Mouse (Mus musculus): Measurements from ENCODE around the gene Drc7. TPM values are rescaled to one million over a fixed set of nuclear protein-coding genes. Genes with fewer than 3 reads are reported as not detected.

The Drc7 gene
- polyA plus RNA-seq, 1 experiment from 2014 or later: 2.4 TPM

- no peak overlapping the region for H3K27ac ChIP-seq (replicated peaks)
- no peak overlapping the region for H3K4me3 ChIP-seq (replicated peaks)
- ATAC-seq (ENCODE audit: insufficient number of reproducible peaks, low FRiP score, low TSS enrichment, low read depth): no peak
- H3K9me3 ChIP-seq (replicated peaks): no peaks in the 10 kb centered on the region
- no peak overlapping the region for H3K4me2 ChIP-seq (replicated peaks)
- no peak overlapping the region for H3K9ac ChIP-seq
- 57% methylated on average over 6 of the region's 6 CpGs for WGBS
- H3K4me1 ChIP-seq: no peaks in the 10 kb centered on the region
- no peaks in the 10 kb centered on the region for H3K36me3 ChIP-seq
- no peaks in the 10 kb centered on the region for H3K27me3 ChIP-seq
These were observed 5.1 kb downstream of the Drc7 start for GRCm38 (mm10) chr8:95059812-95060533.

DNA sequence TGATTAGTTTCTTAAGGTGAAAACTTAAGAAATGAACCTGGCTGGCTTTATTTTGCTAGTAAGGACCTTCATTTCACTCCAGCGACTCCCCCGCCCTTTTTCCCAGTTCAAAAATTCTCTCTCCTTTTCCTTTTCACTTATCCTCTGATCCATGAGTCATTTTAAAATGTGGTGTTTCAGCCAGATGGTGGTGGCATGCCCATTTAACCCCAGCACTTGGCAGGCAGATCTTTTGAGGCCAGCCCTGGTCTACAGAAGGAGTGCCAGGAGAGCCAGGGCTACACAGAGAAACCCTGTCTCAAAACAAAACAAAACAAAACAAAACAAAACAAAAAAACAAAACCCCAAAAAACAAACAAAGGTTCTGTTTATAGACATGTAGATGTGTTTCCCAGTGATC, 9.6 kb downstream of the Drc7 start:
- 83% methylated on average over 2 of the region's 2 CpGs for WGBS
- H3K4me2 ChIP-seq (replicated peaks): no peak overlapping the region
- no peaks in the 10 kb centered on the region for H3K4me1 ChIP-seq
- H3K9me3 ChIP-seq (replicated peaks): no peaks in the 10 kb centered on the region
- H3K9ac ChIP-seq: no peak overlapping the region
- no peaks in the 10 kb centered on the region for H3K36me3 ChIP-seq
- ATAC-seq (ENCODE audit: insufficient number of reproducible peaks, low FRiP score, low TSS enrichment, low read depth): no peak
- H3K27me3 ChIP-seq: no peaks in the 10 kb centered on the region
- no peak overlapping the region for H3K27ac ChIP-seq (replicated peaks)
- no peak overlapping the region for H3K4me3 ChIP-seq (replicated peaks)

GRCm38 (mm10) chr8:95067582-95067981, 12.7 kb downstream of the Drc7 start:
- no peaks in the 10 kb centered on the region for H3K9me3 ChIP-seq (replicated peaks)
- H3K4me1 ChIP-seq: no peaks in the 10 kb centered on the region
- ATAC-seq (ENCODE audit: insufficient number of reproducible peaks, low FRiP score, low TSS enrichment, low read depth): no peak
- H3K9ac ChIP-seq: no peak overlapping the region
- no peak overlapping the region for H3K4me2 ChIP-seq (replicated peaks)
- H3K27ac ChIP-seq (replicated peaks): no peak overlapping the region
- 37% methylated on average over 3 of the region's 3 CpGs for WGBS
- no peaks in the 10 kb centered on the region for H3K36me3 ChIP-seq
- H3K4me3 ChIP-seq (replicated peaks): no peak overlapping the region
- H3K27me3 ChIP-seq: no peaks in the 10 kb centered on the region

DNA sequence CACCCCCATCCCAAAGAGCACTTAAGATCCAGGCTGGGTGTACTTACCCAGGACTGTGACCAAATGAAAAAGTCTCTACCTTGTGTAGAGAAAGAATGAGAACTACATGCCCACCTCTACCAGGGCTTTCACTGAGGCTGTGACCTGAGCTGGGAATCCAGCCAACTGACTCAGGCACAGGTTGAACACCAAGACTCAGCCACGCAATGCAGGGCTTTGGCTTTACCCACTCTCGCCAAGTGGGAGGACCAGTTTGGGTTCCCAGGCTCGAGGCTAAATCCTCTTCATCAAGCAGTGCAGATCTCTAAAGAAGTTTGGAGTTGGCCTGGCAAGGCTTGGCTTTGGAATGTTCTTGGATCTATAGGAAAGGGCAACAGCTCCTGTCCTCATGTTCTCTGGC, 20.6 kb downstream of the Drc7 start:
- WGBS: 63% methylated on average over 3 of the region's 3 CpGs
- H3K9me3 ChIP-seq (replicated peaks): no peaks in the 10 kb centered on the region
- ATAC-seq (ENCODE audit: insufficient number of reproducible peaks, low FRiP score, low TSS enrichment, low read depth): no peak

DNA sequence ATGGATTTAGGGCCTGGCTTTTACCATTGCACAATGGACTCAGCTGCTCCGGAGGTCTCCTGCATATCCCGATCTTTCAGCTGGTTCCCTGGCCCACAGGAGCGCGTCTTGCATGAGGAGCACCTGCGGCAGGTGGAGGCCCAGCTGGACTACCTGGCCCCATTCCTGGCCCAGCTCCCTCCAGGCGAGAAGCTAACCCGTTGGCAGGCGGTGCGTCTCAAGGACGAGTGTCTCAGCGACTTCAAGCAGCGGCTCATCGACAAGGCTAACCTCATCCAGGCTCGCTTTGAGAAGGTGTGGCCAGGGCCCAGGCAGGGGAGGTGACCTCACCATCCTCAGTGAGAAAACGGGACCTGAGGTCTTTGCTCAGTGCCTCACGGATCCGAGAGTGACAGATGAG, 21.2 kb downstream of the Drc7 start:
- Histone ChIP-seq H3K4me2 (replicated peaks) (no peak overlapping the region), H3K4me3 (replicated peaks) (no peak overlapping the region), H3K4me1 (0 out of 2 replicates have a peak, but pooled peaks cover 3% of the 10 kb centered on the region), H3K36me3 (no peaks in the 10 kb centered on the region), H3K9me3 (replicated peaks) (no peaks in the 10 kb centered on the region), H3K9ac (no peak overlapping the region), H3K27ac (replicated peaks) (no peak overlapping the region), H3K27me3 (no peaks in the 10 kb centered on the region)
- 75% methylated on average over 17 of the region's 17 CpGs for WGBS
- no peak for ATAC-seq (ENCODE audit: insufficient number of reproducible peaks, low FRiP score, low TSS enrichment, low read depth)

More for the DNA sequence above, 20.6 kb downstream of the Drc7 start:
- Histone ChIP-seq H3K4me2 (replicated peaks) (no peak overlapping the region), H3K27me3 (no peaks in the 10 kb centered on the region), H3K4me3 (replicated peaks) (no peak overlapping the region), H3K4me1 (0 out of 2 replicates have a peak, but pooled peaks cover 3% of the 10 kb centered on the region), H3K36me3 (no peaks in the 10 kb centered on the region), H3K9ac (no peak overlapping the region), H3K27ac (replicated peaks) (no peak overlapping the region)

GRCm38 (mm10) chr8:95078055-95078454, 23.2 kb downstream of the Drc7 start:
- no peak overlapping the region for H3K4me3 ChIP-seq (replicated peaks)
- ATAC-seq (ENCODE audit: insufficient number of reproducible peaks, low FRiP score, low TSS enrichment, low read depth): no peak
- no peaks in the 10 kb centered on the region for H3K27me3 ChIP-seq
- no peak overlapping the region for H3K27ac ChIP-seq (replicated peaks)
- H3K4me2 ChIP-seq (replicated peaks): no peak overlapping the region
- no peaks in the 10 kb centered on the region for H3K9me3 ChIP-seq (replicated peaks)
- peaks cover 15% of the 10 kb centered on the region for H3K4me1 ChIP-seq
- H3K36me3 ChIP-seq: 0 out of 2 replicates have a peak, but pooled peaks cover 3% of the 10 kb centered on the region
- WGBS: 85% methylated on average over 3 of the region's 3 CpGs
- no peak overlapping the region for H3K9ac ChIP-seq

DNA sequence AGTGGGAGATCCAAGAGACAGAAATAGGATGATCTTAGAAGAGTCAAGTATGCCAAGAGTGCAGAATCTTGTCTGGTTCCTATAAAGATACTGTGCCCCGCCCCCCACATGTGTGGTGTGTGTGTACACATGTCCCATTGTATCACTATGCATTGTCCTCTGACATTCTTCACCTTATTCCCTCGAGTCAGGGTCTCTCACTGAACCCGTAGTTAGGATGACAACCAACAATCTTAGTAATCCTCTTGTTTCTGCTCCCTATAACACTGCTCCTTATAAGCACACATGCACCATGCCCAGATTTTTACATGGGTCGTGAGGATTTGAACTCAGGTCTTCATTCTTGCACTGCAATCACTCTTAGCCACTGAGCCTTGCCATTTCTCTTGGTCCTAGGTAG, 24.4 kb downstream of the Drc7 start:
- no peak overlapping the region for H3K27ac ChIP-seq (replicated peaks)
- no peak overlapping the region for H3K9ac ChIP-seq
- H3K9me3 ChIP-seq (replicated peaks): no peaks in the 10 kb centered on the region
- 88% methylated on average over 4 of the region's 4 CpGs for WGBS
- H3K4me2 ChIP-seq (replicated peaks): no peak overlapping the region
- no peaks in the 10 kb centered on the region for H3K27me3 ChIP-seq
- peaks cover 15% of the 10 kb centered on the region for H3K4me1 ChIP-seq
- no peak overlapping the region for H3K4me3 ChIP-seq (replicated peaks)
- peaks cover 4% of the 10 kb centered on the region; the same call in 1 of the 2 replicates for H3K36me3 ChIP-seq
- ATAC-seq (ENCODE audit: insufficient number of reproducible peaks, low FRiP score, low TSS enrichment, low read depth): no peak

DNA sequence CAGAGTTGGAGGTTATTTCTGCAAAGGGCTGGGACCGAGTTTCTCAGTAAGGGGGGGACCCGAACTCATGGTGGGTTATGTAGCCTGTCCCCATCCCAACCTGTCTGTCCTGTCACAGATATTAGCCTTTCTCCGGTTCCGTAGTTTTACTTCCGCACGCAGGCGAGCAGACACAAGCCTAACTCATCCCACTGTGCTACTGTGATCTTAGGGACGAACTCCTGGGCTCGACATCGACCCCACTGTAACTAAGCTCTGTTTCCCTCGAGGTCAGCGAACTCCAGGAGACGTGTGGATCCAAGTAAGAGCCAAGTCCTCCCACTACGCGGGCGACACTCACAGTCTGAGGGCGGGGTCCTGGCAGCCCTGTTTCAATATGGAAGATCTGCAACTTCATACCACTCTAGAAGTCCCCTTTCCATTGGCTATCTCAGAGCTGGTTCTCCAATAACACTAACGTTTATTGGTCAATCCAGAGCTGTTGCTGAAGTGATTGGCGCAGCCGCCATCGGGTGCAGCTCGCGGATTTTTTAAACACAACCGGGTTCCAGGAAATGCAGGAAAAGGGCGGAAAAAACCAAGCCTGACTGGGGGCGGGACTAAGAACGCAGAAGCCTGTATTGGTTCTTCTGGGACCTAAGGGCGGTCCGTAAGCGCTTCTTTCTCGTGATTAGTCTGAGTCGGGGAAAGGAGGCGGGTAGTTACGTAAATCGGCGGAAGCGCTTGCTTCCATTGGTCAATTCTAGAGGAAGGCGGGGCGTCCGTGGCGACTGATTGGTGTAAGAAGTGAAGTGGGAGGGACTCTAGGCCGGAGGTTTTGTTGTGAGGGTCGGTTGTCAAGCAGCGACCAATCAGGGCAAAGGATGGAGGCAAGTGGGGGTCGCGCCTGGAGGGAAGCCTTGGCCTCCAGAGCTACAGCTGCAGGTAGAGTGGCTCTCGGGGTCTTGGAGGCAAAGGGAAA, 25.8 kb downstream of the Drc7 start, which contains the start of gene Katnb1:
Katnb1 (plus strand) TSS at position 806 of the 961 bp plus-strand sequence.
- peak within 1 kb of the TSS; percentile 81 for H3K27ac ChIP-seq (replicated peaks)
- H3K4me3 ChIP-seq (replicated peaks): peak within 1 kb of the TSS; percentile 88
- H3K4me1 ChIP-seq: peaks cover 15% of the 10 kb centered on the region
- peak; percentile 97 for ATAC-seq (ENCODE audit: insufficient number of reproducible peaks, low FRiP score, low TSS enrichment, low read depth)
- H3K27me3 ChIP-seq: no peaks in the 10 kb centered on the region
- peak within 1 kb of the TSS; percentile 90 for H3K4me2 ChIP-seq (replicated peaks)
- under 1% methylated on average over 47 of the region's 47 CpGs for WGBS
- H3K9me3 ChIP-seq (replicated peaks): no peaks in the 10 kb centered on the region
- peaks cover 18% of the 10 kb centered on the region for H3K36me3 ChIP-seq
- H3K9ac ChIP-seq: peak within 1 kb of the TSS; percentile 82

GRCm38 (mm10) chr8:95081650-95082049, 26.7 kb downstream of the Drc7 start:
- peak overlapping the region; percentile 82 for H3K9ac ChIP-seq
- H3K36me3 ChIP-seq: peaks cover 24% of the 10 kb centered on the region
- 9% methylated on average over 11 of the region's 11 CpGs for WGBS
- H3K4me3 ChIP-seq (replicated peaks): peak overlapping the region; percentile 88
- H3K9me3 ChIP-seq (replicated peaks): no peaks in the 10 kb centered on the region
- H3K4me2 ChIP-seq (replicated peaks): peak overlapping the region; percentile 90
- H3K27ac ChIP-seq (replicated peaks): peak overlapping the region; percentile 44; the same call in 1 of the 2 replicates
- H3K27me3 ChIP-seq: no peaks in the 10 kb centered on the region
- H3K4me1 ChIP-seq: peaks cover 15% of the 10 kb centered on the region
- no peak for ATAC-seq (ENCODE audit: insufficient number of reproducible peaks, low FRiP score, low TSS enrichment, low read depth)

DNA sequence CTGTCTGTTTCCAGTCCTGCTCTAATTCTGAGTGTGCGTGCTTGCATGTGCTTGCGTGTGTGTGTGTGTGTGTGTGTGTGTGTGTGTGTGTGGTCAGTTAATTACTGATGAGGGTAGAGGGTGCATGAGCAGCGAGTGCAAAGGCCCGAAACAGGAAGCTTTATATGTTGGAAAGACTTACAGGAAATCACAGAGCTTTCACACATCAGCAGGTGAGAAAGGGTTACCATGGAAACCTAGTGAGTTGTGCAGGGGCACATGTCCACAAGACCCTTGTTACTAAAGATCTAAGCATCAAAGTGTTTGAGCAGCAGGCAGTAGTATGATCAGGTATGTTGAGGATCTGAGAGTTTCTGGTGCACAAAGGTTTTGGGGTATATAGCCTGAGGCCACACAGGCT, 29.4 kb downstream of the Drc7 start:
- Histone ChIP-seq H3K36me3 (peaks cover 39% of the 10 kb centered on the region), H3K27ac (replicated peaks) (no peak overlapping the region), H3K4me2 (replicated peaks) (no peak overlapping the region), H3K9me3 (replicated peaks) (no peaks in the 10 kb centered on the region), H3K4me1 (peaks cover 15% of the 10 kb centered on the region), H3K9ac (no peak overlapping the region), H3K4me3 (replicated peaks) (no peak overlapping the region), H3K27me3 (no peaks in the 10 kb centered on the region)
- ATAC-seq (ENCODE audit: insufficient number of reproducible peaks, low FRiP score, low TSS enrichment, low read depth): no peak
- WGBS: 86% methylated on average over 4 of the region's 4 CpGs

GRCm38 (mm10) chr8:95084744-95085431, 30.0 kb downstream of the Drc7 start:
- H3K36me3 ChIP-seq: peaks cover 45% of the 10 kb centered on the region
- no peak overlapping the region for H3K9ac ChIP-seq
- no peak for ATAC-seq (ENCODE audit: insufficient number of reproducible peaks, low FRiP score, low TSS enrichment, low read depth)
- no peaks in the 10 kb centered on the region for H3K9me3 ChIP-seq (replicated peaks)
- no peaks in the 10 kb centered on the region for H3K27me3 ChIP-seq
- H3K4me2 ChIP-seq (replicated peaks): no peak overlapping the region
- no peak overlapping the region for H3K4me3 ChIP-seq (replicated peaks)
- 81% methylated on average over 10 of the region's 10 CpGs for WGBS
- no peak overlapping the region for H3K27ac ChIP-seq (replicated peaks)
- H3K4me1 ChIP-seq: peaks cover 15% of the 10 kb centered on the region
